Mouse (Mus musculus) embryonic facial prominence, embryonic 11.5 days (tissue): ENCODE measurements at regions not wholly inside any gene's neighbourhood (a gene's known extent, or its start where the extent isn't known, plus 50 kb on each side); places are given as distances from the start of the nearest gene placed in this dataset.
A peak's percentile ranks its signal among the peaks of the same experiment; 100 is the strongest.
"Not testable (repeated sequence)": the region's sequence is repeated elsewhere in the genome, so short reads cannot be mapped to it uniquely, and the experiment has no call there.

Experiments
- ATAC-seq: fragments of 200-750 bp; cut with Nextera tagmentation; replicated peaks from 2 replicates; pipeline ENCODE4 v1.8.0; 2017; ENCODE audit warnings: low read depth; ENCODE audit not compliant: insufficient number of reproducible peaks, low FRiP score, low TSS enrichment
- DNase-seq: peaks from one replicate; pipeline ENCODE4 v3.0.0-alpha.2; 2015; ENCODE audit warnings: low spot score
- H3K27ac ChIP-seq: fragments of 300-500 bp; sonication (generic); replicated peaks from 2 replicates; pipeline ENCODE4 v1.5.1; 2014; ENCODE audit warnings: mild to moderate bottlenecking, low read depth, low read length, control low read depth
- H3K27me3 ChIP-seq: fragments of 300-500 bp; sonication (generic); 2 replicates; pipeline ENCODE4 v1.6.1; 2014; ENCODE audit warnings: mild to moderate bottlenecking, low read length, moderate library complexity, mixed read lengths; ENCODE audit not compliant: control insufficient read depth, insufficient read depth
- H3K36me3 ChIP-seq: fragments of 300-500 bp; sonication (generic); replicated peaks from 2 replicates; pipeline ENCODE4 v1.6.1; 2014; ENCODE audit warnings: low read depth, mild to moderate bottlenecking, low read length, moderate library complexity, mixed read lengths; ENCODE audit not compliant: control insufficient read depth, insufficient read depth
- H3K4me1 ChIP-seq: fragments of 300-500 bp; sonication (generic); 2 replicates; pipeline ENCODE4 v1.6.1; 2014; ENCODE audit warnings: low read length, mixed read lengths; ENCODE audit not compliant: control insufficient read depth, insufficient read depth
- H3K4me2 ChIP-seq: fragments of 300-500 bp; sonication (generic); 2 replicates; pipeline ENCODE4 v1.6.1; 2014; ENCODE audit warnings: low read depth, mild to moderate bottlenecking, control low read depth, low read length, moderate library complexity
- H3K4me3 ChIP-seq: fragments of 300-500 bp; sonication (generic); 2 replicates; pipeline ENCODE4 v1.5.1; 2014; ENCODE audit warnings: low read depth, low read length, control low read depth
- H3K9ac ChIP-seq: fragments of 300-500 bp; sonication (generic); replicated peaks from 2 replicates; pipeline ENCODE4 v1.6.1; 2014; ENCODE audit warnings: mild to moderate bottlenecking, control low read depth, low read length
- H3K9me3 ChIP-seq: fragments of 300-500 bp; sonication (generic); replicated peaks from 2 replicates; pipeline ENCODE4 v1.6.1; 2016; ENCODE audit warnings: mild to moderate bottlenecking, low read length, inconsistent platforms, mixed read lengths; ENCODE audit not compliant: control insufficient read depth
- WGBS: fragments of 180-500 bp; shearing (Covaris S2); extraction: QIAGEN DNeasy Blood & Tissue Kit; methylation state at CpG from one replicate; pipeline ENCODE4 v1.1.7; 2014; 5-methylcytosine and 5-hydroxymethylcytosine counted together

DNA sequence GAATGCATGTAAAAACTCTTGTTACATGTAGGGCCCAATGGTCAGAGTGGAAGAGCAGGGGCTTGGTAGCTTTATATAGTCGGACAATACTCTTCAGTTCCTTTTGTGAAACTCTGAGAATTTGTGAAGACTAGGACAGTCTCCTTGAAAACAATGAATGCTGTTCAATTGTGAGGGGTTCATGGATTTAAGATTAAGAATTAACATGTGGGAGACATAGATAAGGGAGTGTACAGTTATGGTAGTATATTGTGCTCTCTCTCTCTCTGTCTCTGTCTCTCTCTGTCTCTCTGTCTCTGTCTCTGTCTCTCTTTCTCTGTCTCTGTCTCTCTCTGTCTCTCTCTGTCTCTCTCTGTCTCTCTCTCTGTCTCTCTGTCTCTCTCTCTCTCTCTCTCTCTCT is 225.7 kb downstream of the Enc1 start:
- H3K4me3 ChIP-seq, DNase-seq, H3K9ac ChIP-seq, H3K4me2 ChIP-seq, H3K4me1 ChIP-seq, H3K27me3 ChIP-seq, H3K27ac ChIP-seq, H3K36me3 ChIP-seq, H3K9me3 ChIP-seq, ATAC-seq: not testable (repeated sequence)
- WGBS = 85% methylated on average over 1 of the region's 1 CpGs

DNA sequence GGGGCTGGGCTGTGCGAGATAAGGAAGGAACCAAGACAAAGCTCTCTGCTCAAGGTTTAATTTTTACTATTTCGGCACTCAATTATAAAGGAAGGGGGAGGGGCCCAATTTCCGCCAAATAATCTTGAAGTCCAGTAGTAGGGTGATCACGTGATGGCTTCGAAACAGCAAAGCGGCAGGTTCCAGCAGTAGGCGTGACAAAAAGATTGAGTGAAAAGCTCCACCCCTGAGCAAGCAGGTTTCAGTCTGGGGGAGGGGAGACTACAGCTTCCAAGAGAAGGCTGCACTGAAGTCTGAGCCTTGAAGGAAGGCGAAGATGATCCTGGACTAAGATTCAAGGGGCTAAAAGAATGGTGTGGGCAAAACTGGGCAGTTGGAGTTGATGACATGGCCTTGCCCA is 222.9 kb downstream of the Enc1 start:
- no peaks in the 10 kb centered on the region for H3K36me3 ChIP-seq
- H3K9me3 ChIP-seq = no peaks in the 10 kb centered on the region
- no peaks in the 10 kb centered on the region for H3K4me1 ChIP-seq
- ATAC-seq (no peak), DNase-seq (no peak)
- no peak overlapping the region for H3K4me2 ChIP-seq
- no peak overlapping the region for H3K4me3 ChIP-seq
- H3K27ac ChIP-seq = no peak overlapping the region
- 83% methylated on average over 7 of the region's 8 CpGs for WGBS
- H3K27me3 ChIP-seq = no peaks in the 10 kb centered on the region
- H3K9ac ChIP-seq = no peak overlapping the region

DNA sequence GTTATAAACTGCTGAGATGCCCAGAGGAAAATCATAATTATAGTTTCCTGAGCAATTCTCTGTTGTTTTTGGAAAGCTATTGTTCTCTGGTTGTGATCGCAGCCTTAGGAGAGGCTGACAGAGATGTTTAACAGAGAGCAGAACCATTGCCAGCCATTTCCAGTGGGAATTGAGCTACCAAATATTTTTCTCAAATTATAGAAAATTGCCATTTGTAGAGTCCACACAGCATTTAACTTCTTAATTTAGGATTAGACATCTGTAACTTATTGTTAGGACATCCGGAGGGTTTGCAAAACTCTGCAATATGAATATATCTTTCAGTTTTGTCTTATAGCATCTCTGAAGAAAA is 222.0 kb downstream of the Enc1 start:
- H3K4me1 ChIP-seq = no peaks in the 10 kb centered on the region
- H3K27ac ChIP-seq = no peak overlapping the region
- WGBS = 57% methylated on average over 2 of the region's 2 CpGs

DNA sequence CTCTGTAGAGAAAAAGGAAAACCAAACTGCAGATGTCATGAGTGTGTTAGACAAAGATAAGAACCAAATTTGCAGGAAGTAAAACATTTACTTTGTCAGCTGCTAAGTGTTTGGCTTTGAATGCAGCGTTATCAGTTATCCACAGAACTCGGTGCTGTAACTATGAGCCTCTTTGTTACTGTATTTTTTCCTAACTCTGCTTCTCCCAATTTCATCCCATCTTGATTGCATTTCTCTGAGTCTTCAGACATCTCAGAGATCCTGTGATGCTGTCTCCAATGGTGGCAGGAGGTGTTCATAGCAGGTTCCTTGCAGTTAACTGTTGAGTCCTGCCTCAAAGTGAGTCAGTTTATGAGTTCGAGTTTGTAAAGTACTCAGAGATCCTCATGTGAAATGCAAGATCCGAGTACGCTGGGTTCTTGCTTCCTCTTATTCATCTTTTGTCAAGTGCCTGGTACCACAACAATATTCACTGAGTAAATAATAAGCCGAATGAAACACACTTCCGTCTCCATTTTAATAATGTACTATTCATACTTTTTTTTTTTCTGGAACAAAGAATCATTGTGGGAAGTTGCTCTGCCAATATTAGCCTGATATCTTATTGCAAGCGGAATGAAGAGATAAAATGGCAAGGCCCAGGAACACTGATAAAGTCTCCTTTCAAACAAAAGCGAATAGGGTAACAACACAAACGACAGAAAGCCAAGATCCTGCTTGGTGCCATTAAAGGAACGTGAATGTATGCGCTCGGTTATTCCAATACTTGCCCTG is 221.4 kb downstream of the Enc1 start:
- 72% methylated on average over 13 of the region's 13 CpGs for WGBS

More for the DNA sequence above, 222.0 kb downstream of the Enc1 start:
- no peak overlapping the region for H3K4me3 ChIP-seq
- no peaks in the 10 kb centered on the region for H3K36me3 ChIP-seq
- no peak overlapping the region for H3K9ac ChIP-seq
- H3K4me2 ChIP-seq = no peak overlapping the region
- no peaks in the 10 kb centered on the region for H3K9me3 ChIP-seq
- ATAC-seq (no peak), DNase-seq (peak; percentile 42)
- H3K27me3 ChIP-seq = no peaks in the 10 kb centered on the region

DNA sequence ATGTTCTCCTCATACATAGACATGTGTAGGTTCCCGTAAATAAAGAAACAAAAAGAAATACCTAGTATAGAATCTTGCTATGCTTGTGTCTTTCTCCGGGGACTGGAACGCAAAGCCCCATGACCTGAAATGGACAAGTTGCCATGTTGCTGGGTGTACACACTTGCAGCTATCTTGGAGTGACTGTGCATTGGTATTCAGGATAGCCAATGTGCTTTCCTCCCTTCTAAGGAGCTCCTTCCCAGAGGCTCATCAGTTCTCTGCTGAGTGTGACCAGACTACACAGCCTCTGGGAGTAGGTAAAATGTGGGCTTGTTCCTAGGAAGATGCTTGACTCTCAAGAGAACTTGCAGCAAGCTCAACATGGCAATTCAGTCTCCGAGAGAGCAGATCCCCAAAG is 220.3 kb downstream of the Enc1 start:
- no peak overlapping the region for H3K4me2 ChIP-seq
- H3K27me3 ChIP-seq = no peaks in the 10 kb centered on the region
- DNase-seq (no peak), ATAC-seq (no peak)
- H3K4me3 ChIP-seq = no peak overlapping the region
- no peak overlapping the region for H3K9ac ChIP-seq
- H3K36me3 ChIP-seq = no peaks in the 10 kb centered on the region
- H3K27ac ChIP-seq = no peak overlapping the region
- 90% methylated on average over 4 of the region's 4 CpGs for WGBS
- no peaks in the 10 kb centered on the region for H3K9me3 ChIP-seq
- H3K4me1 ChIP-seq = no peaks in the 10 kb centered on the region

More for the DNA sequence above, 221.4 kb downstream of the Enc1 start:
- Histone ChIP-seq H3K27ac (no peak overlapping the region), H3K4me1 (no peaks in the 10 kb centered on the region), H3K36me3 (no peaks in the 10 kb centered on the region), H3K4me2 (no peak overlapping the region), H3K9ac (no peak overlapping the region), H3K9me3 (no peaks in the 10 kb centered on the region), H3K4me3 (no peak overlapping the region), H3K27me3 (no peaks in the 10 kb centered on the region)
- DNase-seq (no peak), ATAC-seq (no peak)

DNA sequence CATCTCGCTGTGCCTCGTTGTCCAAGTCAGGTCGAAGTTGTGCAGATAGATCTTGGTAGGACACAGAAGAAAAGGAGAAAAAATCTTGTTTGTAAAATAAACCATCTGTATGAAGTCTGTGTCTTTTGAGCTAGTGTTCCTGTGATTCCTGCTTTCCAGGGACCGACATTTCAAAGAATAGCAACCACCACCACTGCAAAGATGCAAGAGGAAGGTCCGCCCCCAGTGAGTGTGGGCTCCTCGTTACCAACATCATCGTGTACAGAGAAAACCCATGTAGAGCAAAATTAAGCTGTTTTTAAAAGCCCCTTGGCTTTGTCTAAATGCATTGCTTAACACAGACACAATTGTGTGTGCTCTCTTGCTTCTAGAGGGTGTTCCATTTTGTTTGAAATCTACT is 218.2 kb downstream of the Enc1 start:
- WGBS = 89% methylated on average over 7 of the region's 7 CpGs
- no peaks in the 10 kb centered on the region for H3K36me3 ChIP-seq
- H3K9ac ChIP-seq = no peak overlapping the region
- DNase-seq (no peak), ATAC-seq (no peak)
- no peak overlapping the region for H3K27ac ChIP-seq
- no peaks in the 10 kb centered on the region for H3K27me3 ChIP-seq
- H3K9me3 ChIP-seq = no peaks in the 10 kb centered on the region
- H3K4me1 ChIP-seq = no peaks in the 10 kb centered on the region
- no peak overlapping the region for H3K4me3 ChIP-seq
- no peak overlapping the region for H3K4me2 ChIP-seq

DNA sequence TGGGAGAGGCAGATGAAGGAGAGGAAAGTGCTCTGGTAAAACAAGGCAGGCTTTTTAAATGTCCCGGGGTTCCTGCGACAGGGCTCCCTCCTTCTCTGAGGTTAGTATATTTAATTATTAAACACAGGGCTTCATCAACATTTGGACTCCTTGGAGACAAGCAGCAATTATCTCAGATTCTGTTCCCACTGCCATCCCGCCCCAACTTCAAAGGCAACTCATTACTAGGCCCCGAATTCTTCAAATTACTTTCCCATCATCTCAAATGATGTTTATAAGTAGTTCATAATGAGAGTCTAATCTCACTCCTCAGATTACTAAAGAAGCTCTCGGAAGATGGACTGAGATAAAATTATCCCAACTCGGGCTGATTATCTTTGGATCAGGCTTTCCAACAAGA is 215.1 kb downstream of the Enc1 start:
- 30% methylated on average over 6 of the region's 6 CpGs for WGBS
- no peaks in the 10 kb centered on the region for H3K4me1 ChIP-seq
- no peak overlapping the region for H3K9ac ChIP-seq
- no peaks in the 10 kb centered on the region for H3K9me3 ChIP-seq
- no peaks in the 10 kb centered on the region for H3K36me3 ChIP-seq
- H3K27ac ChIP-seq = no peak overlapping the region
- DNase-seq (no peak), ATAC-seq (no peak)
- no peaks in the 10 kb centered on the region for H3K27me3 ChIP-seq
- H3K4me3 ChIP-seq = no peak overlapping the region
- H3K4me2 ChIP-seq = no peak overlapping the region

- 69% methylated on average over 8 of the region's 8 CpGs for WGBS
- ATAC-seq = no peak
- Histone ChIP-seq H3K4me1 (no peaks in the 10 kb centered on the region), H3K4me3 (no peak overlapping the region), H3K36me3 (no peaks in the 10 kb centered on the region), H3K9ac (no peak overlapping the region), H3K9me3 (no peaks in the 10 kb centered on the region), H3K27me3 (no peaks in the 10 kb centered on the region), H3K27ac (no peak overlapping the region), H3K4me2 (no peak overlapping the region)
- DNase-seq = no peak
Observed at GRCm38 (mm10) chr13:97454715-97455114, 213.8 kb downstream of the Enc1 start.
